Mouse (Mus musculus) lung, embryonic 16.5 days (tissue): ENCODE results near the gene Cd244a. TPM values are rescaled to one million over a fixed set of nuclear protein-coding genes. Genes with fewer than 3 reads are reported as not detected.

ENCODE experiments used
- ATAC-seq: fragments of 200-750 bp; cut with Nextera tagmentation; 2 replicates; pipeline ENCODE4 v1.8.0; 2017; ENCODE audit warnings: low read depth, mild to moderate bottlenecking, moderate library complexity
- H3K27ac ChIP-seq: fragments of 300-500 bp; sonication (generic); 2 replicates; pipeline ENCODE4 v1.5.1; 2014; ENCODE audit warnings: mild to moderate bottlenecking, control low read depth, low read length
- H3K27me3 ChIP-seq: fragments of 300-500 bp; sonication (generic); 2 replicates; pipeline ENCODE4 v1.6.1; 2014; ENCODE audit warnings: low read depth, low read length, mixed read lengths; ENCODE audit not compliant: control insufficient read depth, insufficient read depth
- H3K36me3 ChIP-seq: fragments of 300-500 bp; sonication (generic); 2 replicates; pipeline ENCODE4 v1.6.1; 2014; ENCODE audit warnings: low read length; ENCODE audit not compliant: control insufficient read depth, insufficient read depth
- H3K4me1 ChIP-seq: fragments of 300-500 bp; sonication (generic); replicated peaks from 2 replicates; pipeline ENCODE4 v1.6.1; 2014; ENCODE audit warnings: low read length, mixed read lengths; ENCODE audit not compliant: control insufficient read depth, insufficient read depth
- H3K4me2 ChIP-seq: fragments of 300-500 bp; sonication (generic); 2 replicates; pipeline ENCODE4 v1.6.1; 2014; ENCODE audit warnings: low read depth, low read length, control low read depth
- H3K4me3 ChIP-seq: fragments of 300-500 bp; sonication (generic); 2 replicates; pipeline ENCODE4 v1.5.1; 2014; ENCODE audit warnings: mild to moderate bottlenecking, low read length, control low read depth
- H3K9ac ChIP-seq: fragments of 300-500 bp; sonication (generic); 2 replicates; pipeline ENCODE4 v1.6.1; 2014; ENCODE audit warnings: low read length, control low read depth
- H3K9me3 ChIP-seq: fragments of 300-500 bp; sonication (generic); 2 replicates; pipeline ENCODE4 v1.6.1; 2016; ENCODE audit warnings: low read length; ENCODE audit not compliant: control insufficient read depth
- WGBS: fragments of 180-500 bp; shearing (Covaris S2); extraction: QIAGEN DNeasy Blood & Tissue Kit; methylation state at CpG from one replicate; pipeline ENCODE4 v1.1.7; 2014; 5-methylcytosine and 5-hydroxymethylcytosine counted together
- polyA plus RNA-seq: library from polyadenylated mRNA; unstranded; fragments of >200 nt; fragmentation: Nextera tagmentation; extraction: Ambion mirVana; gene quantifications from 2 replicates; pipeline ENCODE4 v1.2.1, GENCODE M21; 2015

The Cd244a gene
- 0.85 and 1.0 TPM in 2 replicates for polyA plus RNA-seq

GRCm38 (mm10) chr1:171558898-171559297 lies at the start of gene Cd244a:
Cd244a (plus strand) TSS chr1:171559193.
- Histone ChIP-seq H3K4me1 (no peaks in the 10 kb centered on the region), H3K27me3 (no peaks in the 10 kb centered on the region), H3K27ac (no peak within 1 kb of the TSS), H3K36me3 (no peaks in the 10 kb centered on the region), H3K4me3 (no peak within 1 kb of the TSS), H3K9me3 (no peaks in the 10 kb centered on the region), H3K9ac (no peak within 1 kb of the TSS), H3K4me2 (no peak within 1 kb of the TSS)
- ATAC-seq = no peak
- WGBS = 67% methylated on average over 4 of the region's 4 CpGs

DNA sequence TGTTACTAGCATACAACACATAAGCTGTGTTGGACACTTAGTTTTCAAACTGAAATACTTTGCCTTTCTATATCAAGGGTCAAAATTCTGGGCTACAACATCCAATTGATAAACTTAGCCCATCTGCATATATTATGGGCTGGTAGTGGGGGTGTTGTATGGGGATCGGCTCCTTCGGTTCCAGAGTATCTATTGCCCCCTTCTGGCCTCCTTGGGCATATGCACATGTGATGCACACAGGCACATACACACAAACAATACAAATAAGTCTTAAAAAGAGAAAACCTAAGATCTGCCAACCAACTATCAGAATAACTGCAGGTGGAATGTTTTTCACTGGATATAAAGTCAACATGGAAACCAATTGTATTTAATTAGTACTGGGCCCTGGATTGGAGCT lies 45.8 kb upstream of the Cd244a start:
- Histone ChIP-seq H3K9me3 (no peaks in the 10 kb centered on the region), H3K36me3 (no peaks in the 10 kb centered on the region), H3K4me2 (no peak overlapping the region), H3K9ac (no peak overlapping the region), H3K4me3 (no peak overlapping the region), H3K4me1 (no peaks in the 10 kb centered on the region), H3K27ac (no peak overlapping the region), H3K27me3 (no peaks in the 10 kb centered on the region)
- 90% methylated on average over 2 of the region's 2 CpGs for WGBS
- ATAC-seq = no peak

GRCm38 (mm10) chr1:171513760-171514159 lies 45.2 kb upstream of the Cd244a start:
- H3K9me3 ChIP-seq = no peaks in the 10 kb centered on the region
- no peak overlapping the region for H3K4me3 ChIP-seq
- H3K4me1 ChIP-seq = no peaks in the 10 kb centered on the region
- no peaks in the 10 kb centered on the region for H3K36me3 ChIP-seq
- ATAC-seq = no peak
- WGBS = 57% methylated on average over 1 of the region's 1 CpGs
- no peak overlapping the region for H3K27ac ChIP-seq
- no peak overlapping the region for H3K4me2 ChIP-seq
- H3K9ac ChIP-seq = no peak overlapping the region
- H3K27me3 ChIP-seq = no peaks in the 10 kb centered on the region

- ATAC-seq = no peak
- Histone ChIP-seq H3K4me3 (no peak overlapping the region), H3K9ac (no peak overlapping the region), H3K36me3 (no peaks in the 10 kb centered on the region), H3K27ac (no peak overlapping the region), H3K9me3 (no peaks in the 10 kb centered on the region), H3K27me3 (no peaks in the 10 kb centered on the region), H3K4me1 (no peaks in the 10 kb centered on the region), H3K4me2 (no peak overlapping the region)
- WGBS = 5% methylated on average over 1 of the region's 1 CpGs
Measured at GRCm38 (mm10) chr1:171515039-171515438, 44.0 kb upstream of the Cd244a start.

- peak; percentile 59; the same call in 1 of the 2 replicates for ATAC-seq
- WGBS = 47% methylated on average over 4 of the region's 4 CpGs
- no peaks in the 10 kb centered on the region for H3K27me3 ChIP-seq
Measured at GRCm38 (mm10) chr1:171515557-171515956, 43.4 kb upstream of the Cd244a start.

DNA sequence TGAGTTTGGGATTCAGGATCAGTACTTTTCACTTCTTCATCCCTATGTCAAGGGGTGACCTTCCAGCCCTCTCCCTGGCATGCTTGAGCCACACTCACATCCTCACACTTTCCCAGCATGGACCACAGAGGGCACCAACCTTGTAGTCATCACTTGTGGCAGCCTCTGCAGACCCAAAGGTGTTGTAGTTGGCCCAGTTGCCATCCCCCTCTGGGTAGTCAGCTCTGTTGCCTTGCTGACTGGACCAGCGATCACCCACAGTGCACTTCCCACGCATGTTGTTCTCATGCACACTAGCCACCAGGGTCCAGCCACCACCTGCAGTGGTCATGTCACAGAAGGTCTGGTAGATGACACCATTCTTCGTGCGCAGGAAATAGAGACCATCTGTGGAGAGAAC lies 27.6 kb upstream of the Cd244a start:
- H3K4me3 ChIP-seq = no peak overlapping the region
- no peak overlapping the region for H3K4me2 ChIP-seq
- no peak overlapping the region for H3K27ac ChIP-seq
- H3K4me1 ChIP-seq = no peaks in the 10 kb centered on the region
- H3K36me3 ChIP-seq = no peaks in the 10 kb centered on the region
- no peaks in the 10 kb centered on the region for H3K27me3 ChIP-seq
- H3K9me3 ChIP-seq = no peaks in the 10 kb centered on the region
- no peak for ATAC-seq
- no peak overlapping the region for H3K9ac ChIP-seq
- 96% methylated on average over 4 of the region's 4 CpGs for WGBS

More at GRCm38 (mm10) chr1:171515557-171515956, 43.4 kb upstream of the Cd244a start:
- Histone ChIP-seq H3K4me1 (no peaks in the 10 kb centered on the region), H3K4me2 (no peak overlapping the region), H3K4me3 (no peak overlapping the region), H3K9ac (no peak overlapping the region), H3K9me3 (no peaks in the 10 kb centered on the region), H3K27ac (no peak overlapping the region), H3K36me3 (no peaks in the 10 kb centered on the region)

DNA sequence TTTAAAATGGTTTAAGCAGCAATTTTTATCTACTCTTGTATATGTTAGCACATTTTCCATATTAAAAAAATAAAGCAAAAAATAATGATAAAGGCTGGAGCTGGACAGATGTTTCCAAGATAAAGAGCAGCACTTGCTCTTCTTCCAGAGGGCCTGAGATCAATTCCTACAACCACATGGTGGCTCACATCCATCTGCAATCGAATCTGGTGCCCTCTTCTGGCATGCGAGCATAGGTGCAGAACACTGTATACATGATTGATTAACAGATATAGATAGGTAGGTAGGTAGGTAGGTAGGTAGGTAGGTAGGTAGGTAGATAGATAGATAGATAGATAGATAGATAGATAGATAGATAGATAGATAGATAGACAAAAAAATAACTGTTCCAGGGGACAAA lies 26.2 kb upstream of the Cd244a start:
- Histone ChIP-seq H3K4me1 (no peaks in the 10 kb centered on the region), H3K4me2 (no peak overlapping the region), H3K4me3 (no peak overlapping the region), H3K27me3 (no peaks in the 10 kb centered on the region), H3K27ac (no peak overlapping the region), H3K9me3 (no peaks in the 10 kb centered on the region), H3K9ac (no peak overlapping the region), H3K36me3 (no peaks in the 10 kb centered on the region)
- no peak for ATAC-seq
- 49% methylated on average over 2 of the region's 2 CpGs for WGBS

DNA sequence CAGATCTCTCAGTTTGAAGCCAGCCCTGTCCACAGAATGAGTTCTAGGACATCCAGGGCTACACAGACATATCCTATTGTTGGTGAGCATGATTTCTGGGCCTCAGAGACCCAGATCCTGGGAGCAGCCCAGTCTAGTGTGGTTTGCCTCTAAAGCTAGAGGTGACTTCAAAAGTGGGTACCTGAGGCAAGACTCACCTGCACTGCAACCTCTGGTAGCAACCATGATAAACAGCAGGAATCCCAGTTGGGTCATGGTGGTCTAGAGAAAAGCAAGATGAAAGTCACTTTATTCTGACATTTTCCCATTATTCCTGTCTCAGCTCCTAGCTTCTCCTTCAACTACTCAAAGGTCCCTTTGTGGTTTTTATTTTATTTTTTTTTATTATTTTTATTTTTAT lies 24.4 kb upstream of the Cd244a start:
- H3K36me3 ChIP-seq = no peaks in the 10 kb centered on the region
- no peak overlapping the region for H3K4me2 ChIP-seq
- ATAC-seq = no peak
- H3K27ac ChIP-seq = no peak overlapping the region
- H3K27me3 ChIP-seq = no peaks in the 10 kb centered on the region
- H3K4me1 ChIP-seq = no peaks in the 10 kb centered on the region
- no peak overlapping the region for H3K9ac ChIP-seq
- 0 out of 2 replicates have a peak, but pooled peaks cover 3% of the 10 kb centered on the region for H3K9me3 ChIP-seq
- H3K4me3 ChIP-seq = no peak overlapping the region

DNA sequence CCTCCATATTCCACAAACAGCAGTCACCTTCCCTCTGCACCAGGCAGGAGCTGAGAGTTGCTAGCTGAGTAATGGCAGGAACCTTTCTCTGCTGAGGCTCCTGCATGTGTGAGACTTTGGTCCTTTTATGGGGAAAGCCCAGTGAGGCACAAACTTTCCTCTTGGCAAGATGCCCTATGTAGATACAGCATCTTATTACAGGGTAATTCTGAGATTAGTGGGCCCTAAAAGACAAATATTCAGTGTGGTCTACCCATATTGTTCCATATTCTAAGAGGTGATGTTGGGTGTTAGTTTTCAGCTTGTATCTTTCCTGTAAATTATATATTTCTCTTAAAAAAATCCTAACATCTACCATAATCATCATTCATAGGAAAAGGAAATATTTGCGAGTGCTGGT lies 23.8 kb upstream of the Cd244a start, which contains the start of gene Itln1:
TSS of gene Itln1 (minus strand) at position 101 of the 400 bp plus-strand sequence.
- Histone ChIP-seq H3K9me3 (0 out of 2 replicates have a peak, but pooled peaks cover 3% of the 10 kb centered on the region), H3K4me2 (no peak within 1 kb of the TSS), H3K36me3 (no peaks in the 10 kb centered on the region), H3K9ac (no peak within 1 kb of the TSS), H3K27me3 (no peaks in the 10 kb centered on the region), H3K27ac (no peak within 1 kb of the TSS), H3K4me1 (no peaks in the 10 kb centered on the region), H3K4me3 (no peak within 1 kb of the TSS)
- WGBS = 85% methylated on average over 1 of the region's 1 CpGs
- ATAC-seq = no peak

GRCm38 (mm10) chr1:171540694-171541093 lies 18.3 kb upstream of the Cd244a start:
- no peaks in the 10 kb centered on the region for H3K4me1 ChIP-seq
- no peak overlapping the region for H3K27ac ChIP-seq
- ATAC-seq = no peak
- H3K4me3 ChIP-seq = no peak overlapping the region
- H3K4me2 ChIP-seq = no peak overlapping the region
- H3K9me3 ChIP-seq = 0 out of 2 replicates have a peak, but pooled peaks cover 3% of the 10 kb centered on the region
- H3K9ac ChIP-seq = no peak overlapping the region
- WGBS = 84% methylated on average over 1 of the region's 1 CpGs
- no peaks in the 10 kb centered on the region for H3K27me3 ChIP-seq
- H3K36me3 ChIP-seq = no peaks in the 10 kb centered on the region
